Mouse (Mus musculus): Measurements from ENCODE around the gene Kifc3. TPM values are rescaled to one million over a fixed set of nuclear protein-coding genes. Genes with fewer than 3 reads are reported as not detected.

Gene Kifc3
- polyA plus RNA-seq, 1 experiment from 2014 or later = 16.9 TPM

DNA sequence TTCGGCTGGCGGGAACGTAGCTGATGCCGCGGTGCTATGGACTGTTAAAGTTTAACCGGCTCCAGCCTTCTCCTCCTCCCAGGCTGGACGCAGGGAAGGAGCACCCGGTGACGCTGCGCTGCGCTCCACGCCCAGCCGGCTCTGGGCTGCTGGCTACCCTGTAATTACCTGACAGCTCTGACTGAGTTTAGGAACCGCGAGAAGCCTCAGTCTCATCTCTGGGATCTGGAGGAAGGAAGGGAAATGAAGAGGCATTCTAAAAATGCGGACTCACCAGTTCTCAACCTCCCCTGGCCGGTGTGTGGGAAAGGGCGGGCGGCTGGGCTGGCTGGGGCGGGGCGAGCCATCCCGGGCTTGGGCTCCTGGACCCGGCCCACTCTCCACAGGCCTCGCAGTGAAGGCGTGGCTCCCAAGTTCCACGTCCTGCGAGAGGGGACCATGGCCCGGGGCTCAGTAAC lies 64.9 kb downstream of the Kifc3 start:
- Histone ChIP-seq H3K27ac (ENCODE audit: low read length) (no peak overlapping the region), H3K4me2 (ENCODE audit: low read depth, low read length) (peak overlapping the region; percentile 63), H3K9ac (ENCODE audit: low read length) (peak overlapping the region; percentile 27), H3K4me3 (ENCODE audit: low read length) (peak overlapping the region; percentile 34), H3K9me3 (replicated peaks; ENCODE audit: control insufficient read depth, low read length) (no peaks in the 10 kb centered on the region), H3K4me1 (ENCODE audit: control insufficient read depth, insufficient read depth, low read length) (peaks cover 32% of the 10 kb centered on the region), H3K36me3 (ENCODE audit: control insufficient read depth, insufficient read depth) (peaks cover 15% of the 10 kb centered on the region), H3K27me3 (ENCODE audit: control insufficient read depth, insufficient read depth, low read length) (no peaks in the 10 kb centered on the region)
- 9% methylated on average over 28 of the region's 28 CpGs for WGBS
- no peak for ATAC-seq (replicated peaks; ENCODE audit: extremely low read depth, insufficient read depth, low FRiP score)

DNA sequence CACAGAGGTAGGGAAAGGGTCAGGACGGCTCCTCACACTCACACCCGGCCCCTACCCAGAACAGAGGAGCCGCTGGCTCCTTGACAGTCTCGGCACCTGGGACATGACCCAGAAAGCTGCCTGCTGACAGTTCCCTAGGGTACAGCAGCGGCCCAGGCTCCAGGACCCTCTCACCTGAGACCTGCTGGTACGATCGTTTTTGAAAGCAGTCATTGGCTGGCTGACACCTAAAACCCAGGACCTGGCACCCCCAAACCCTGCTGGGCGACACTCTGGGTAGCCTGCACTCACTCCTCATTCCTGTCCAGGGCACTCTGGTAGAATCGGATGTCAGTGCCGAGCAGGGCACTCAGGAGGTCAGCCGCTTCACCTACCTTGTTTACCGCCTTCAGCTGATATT lies 65.4 kb downstream of the Kifc3 start:
- Histone ChIP-seq H3K4me1 (ENCODE audit: control insufficient read depth, insufficient read depth, low read length) (peaks cover 30% of the 10 kb centered on the region), H3K9ac (ENCODE audit: low read length) (0 out of 2 replicates have a peak overlapping the region, but pooled peaks have one; percentile 27), H3K36me3 (ENCODE audit: control insufficient read depth, insufficient read depth) (peaks cover 16% of the 10 kb centered on the region), H3K4me3 (ENCODE audit: low read length) (peak overlapping the region; percentile 34), H3K27ac (ENCODE audit: low read length) (no peak overlapping the region), H3K9me3 (replicated peaks; ENCODE audit: control insufficient read depth, low read length) (no peaks in the 10 kb centered on the region), H3K27me3 (ENCODE audit: control insufficient read depth, insufficient read depth, low read length) (no peaks in the 10 kb centered on the region), H3K4me2 (ENCODE audit: low read depth, low read length) (peak overlapping the region; percentile 63)
- WGBS = 44% methylated on average over 12 of the region's 12 CpGs
- no peak for ATAC-seq (replicated peaks; ENCODE audit: extremely low read depth, insufficient read depth, low FRiP score)

- ATAC-seq (replicated peaks; ENCODE audit: extremely low read depth, insufficient read depth, low FRiP score) = no peak
- Histone ChIP-seq H3K9me3 (replicated peaks; ENCODE audit: control insufficient read depth, low read length) (no peaks in the 10 kb centered on the region), H3K36me3 (ENCODE audit: control insufficient read depth, insufficient read depth) (peaks cover 16% of the 10 kb centered on the region), H3K4me2 (ENCODE audit: low read depth, low read length) (no peak overlapping the region), H3K4me3 (ENCODE audit: low read length) (no peak overlapping the region), H3K27ac (ENCODE audit: low read length) (no peak overlapping the region), H3K27me3 (ENCODE audit: control insufficient read depth, insufficient read depth, low read length) (no peaks in the 10 kb centered on the region), H3K4me1 (ENCODE audit: control insufficient read depth, insufficient read depth, low read length) (peaks cover 26% of the 10 kb centered on the region), H3K9ac (ENCODE audit: low read length) (no peak overlapping the region)
- 82% methylated on average over 3 of the region's 3 CpGs for WGBS
Measured at GRCm38 (mm10) chr8:95136218-95136617, 66.4 kb downstream of the Kifc3 start.

DNA sequence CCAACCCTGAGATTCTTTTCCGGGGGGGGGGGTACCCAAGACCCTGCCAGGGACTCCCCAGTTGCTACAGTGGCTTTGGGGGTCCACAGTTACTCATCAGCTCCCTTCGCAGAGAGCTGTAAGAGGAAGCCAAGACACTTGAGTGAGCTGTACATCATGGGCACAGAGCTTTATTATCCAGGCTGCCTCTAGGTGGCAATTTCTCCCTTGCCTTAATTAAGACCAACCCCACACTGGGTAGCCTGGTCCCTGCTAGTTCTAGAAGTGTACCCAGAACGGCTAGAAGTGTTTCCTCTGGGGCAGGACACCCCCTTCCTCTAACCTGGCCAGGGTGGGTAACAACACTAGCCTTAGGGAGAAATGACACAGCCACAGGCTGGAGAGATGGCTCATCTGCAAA lies 67.4 kb downstream of the Kifc3 start:
- H3K27me3 ChIP-seq (ENCODE audit: control insufficient read depth, insufficient read depth, low read length) = no peaks in the 10 kb centered on the region
- ATAC-seq (replicated peaks; ENCODE audit: extremely low read depth, insufficient read depth, low FRiP score) = no peak
- H3K4me2 ChIP-seq (ENCODE audit: low read depth, low read length) = no peak overlapping the region
- H3K4me1 ChIP-seq (ENCODE audit: control insufficient read depth, insufficient read depth, low read length) = peaks cover 17% of the 10 kb centered on the region
- no peak overlapping the region for H3K9ac ChIP-seq (ENCODE audit: low read length)
- H3K9me3 ChIP-seq (replicated peaks; ENCODE audit: control insufficient read depth, low read length) = no peaks in the 10 kb centered on the region
- H3K4me3 ChIP-seq (ENCODE audit: low read length) = no peak overlapping the region
- peaks cover 16% of the 10 kb centered on the region for H3K36me3 ChIP-seq (ENCODE audit: control insufficient read depth, insufficient read depth)
- WGBS = 50% methylated on average over 3 of the region's 3 CpGs
- H3K27ac ChIP-seq (ENCODE audit: low read length) = no peak overlapping the region

DNA sequence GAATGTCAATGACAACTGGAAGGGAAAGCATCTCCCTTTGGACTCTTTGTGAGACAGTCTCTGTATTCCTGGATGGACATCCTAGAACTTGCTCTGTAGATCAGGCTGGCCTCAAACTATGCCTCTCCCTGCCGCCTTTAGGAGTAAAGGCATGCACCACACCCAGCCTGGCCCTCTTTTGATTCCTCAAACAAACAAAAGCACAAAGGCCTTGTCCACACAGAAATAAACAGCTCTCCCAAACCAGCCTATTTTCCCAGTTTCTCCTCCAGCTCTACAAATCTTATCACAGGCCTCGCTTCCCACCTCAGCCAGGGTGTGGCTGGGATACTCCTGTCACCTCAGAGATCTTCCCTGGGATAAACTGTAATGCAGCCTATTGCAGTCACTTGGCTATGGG lies 68.4 kb downstream of the Kifc3 start:
- Histone ChIP-seq H3K4me1 (ENCODE audit: control insufficient read depth, insufficient read depth, low read length) (peaks cover 11% of the 10 kb centered on the region), H3K27me3 (ENCODE audit: control insufficient read depth, insufficient read depth, low read length) (no peaks in the 10 kb centered on the region), H3K27ac (ENCODE audit: low read length) (no peak overlapping the region), H3K36me3 (ENCODE audit: control insufficient read depth, insufficient read depth) (peaks cover 16% of the 10 kb centered on the region), H3K4me2 (ENCODE audit: low read depth, low read length) (no peak overlapping the region), H3K4me3 (ENCODE audit: low read length) (no peak overlapping the region), H3K9ac (ENCODE audit: low read length) (no peak overlapping the region), H3K9me3 (replicated peaks; ENCODE audit: control insufficient read depth, low read length) (no peaks in the 10 kb centered on the region)
- 86% methylated on average over 2 of the region's 2 CpGs for WGBS
- no peak for ATAC-seq (replicated peaks; ENCODE audit: extremely low read depth, insufficient read depth, low FRiP score)

- peaks cover 18% of the 10 kb centered on the region for H3K36me3 ChIP-seq (ENCODE audit: control insufficient read depth, insufficient read depth)
Measured at GRCm38 (mm10) chr8:95131983-95132382, 70.6 kb downstream of the Kifc3 start.

GRCm38 (mm10) chr8:95130966-95131537 lies 71.6 kb downstream of the Kifc3 start:
- no peaks in the 10 kb centered on the region for H3K9me3 ChIP-seq (replicated peaks; ENCODE audit: control insufficient read depth, low read length)
- H3K9ac ChIP-seq (ENCODE audit: low read length) = no peak overlapping the region
- ATAC-seq (replicated peaks; ENCODE audit: extremely low read depth, insufficient read depth, low FRiP score) = peak; percentile 57
- no peak overlapping the region for H3K27ac ChIP-seq (ENCODE audit: low read length)
- H3K36me3 ChIP-seq (ENCODE audit: control insufficient read depth, insufficient read depth) = peaks cover 20% of the 10 kb centered on the region
- 66% methylated on average over 15 of the region's 15 CpGs for WGBS
- no peak overlapping the region for H3K4me3 ChIP-seq (ENCODE audit: low read length)
- no peaks in the 10 kb centered on the region for H3K27me3 ChIP-seq (ENCODE audit: control insufficient read depth, insufficient read depth, low read length)
- H3K4me1 ChIP-seq (ENCODE audit: control insufficient read depth, insufficient read depth, low read length) = no peaks in the 10 kb centered on the region
- no peak overlapping the region for H3K4me2 ChIP-seq (ENCODE audit: low read depth, low read length)

More at GRCm38 (mm10) chr8:95131983-95132382, 70.6 kb downstream of the Kifc3 start:
- H3K27me3 ChIP-seq (ENCODE audit: control insufficient read depth, insufficient read depth, low read length) = no peaks in the 10 kb centered on the region
- H3K27ac ChIP-seq (ENCODE audit: low read length) = no peak overlapping the region
- H3K4me3 ChIP-seq (ENCODE audit: low read length) = no peak overlapping the region
- H3K4me2 ChIP-seq (ENCODE audit: low read depth, low read length) = no peak overlapping the region
- 77% methylated on average over 5 of the region's 5 CpGs for WGBS
- H3K9ac ChIP-seq (ENCODE audit: low read length) = no peak overlapping the region
- no peaks in the 10 kb centered on the region for H3K9me3 ChIP-seq (replicated peaks; ENCODE audit: control insufficient read depth, low read length)
- H3K4me1 ChIP-seq (ENCODE audit: control insufficient read depth, insufficient read depth, low read length) = no peaks in the 10 kb centered on the region
- ATAC-seq (replicated peaks; ENCODE audit: extremely low read depth, insufficient read depth, low FRiP score) = no peak

DNA sequence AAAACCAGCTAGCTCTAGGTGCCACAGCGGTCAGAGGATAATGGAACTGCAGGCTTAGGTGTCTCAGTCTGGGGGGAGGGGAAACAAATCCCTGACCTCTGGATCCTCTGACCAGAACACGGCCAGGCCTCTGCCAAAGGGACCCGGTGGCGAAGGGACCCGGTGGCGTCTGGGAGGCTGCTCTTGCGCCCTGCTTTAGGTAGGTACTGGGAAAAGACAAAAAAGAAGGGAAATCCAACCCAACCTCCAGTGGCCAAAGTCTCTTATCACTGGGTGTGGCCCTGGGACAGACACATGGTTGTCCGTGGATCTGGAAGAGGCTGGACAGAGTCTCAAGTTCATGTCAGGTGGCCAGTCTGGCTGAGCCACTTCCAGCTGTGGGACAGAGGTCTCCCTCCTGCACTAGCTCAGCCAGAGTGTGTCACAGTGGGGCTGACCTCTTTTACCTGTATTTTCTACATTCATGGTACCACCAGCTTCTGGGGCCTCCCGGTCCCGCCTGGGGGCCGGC lies 73.8 kb downstream of the Kifc3 start:
- WGBS = 86% methylated on average over 11 of the region's 11 CpGs
- H3K9ac ChIP-seq (ENCODE audit: low read length) = no peak overlapping the region
- no peak for ATAC-seq (replicated peaks; ENCODE audit: extremely low read depth, insufficient read depth, low FRiP score)
- H3K4me3 ChIP-seq (ENCODE audit: low read length) = no peak overlapping the region
- H3K4me2 ChIP-seq (ENCODE audit: low read depth, low read length) = no peak overlapping the region
- H3K27me3 ChIP-seq (ENCODE audit: control insufficient read depth, insufficient read depth, low read length) = no peaks in the 10 kb centered on the region
- H3K36me3 ChIP-seq (ENCODE audit: control insufficient read depth, insufficient read depth) = peaks cover 18% of the 10 kb centered on the region
- no peaks in the 10 kb centered on the region for H3K9me3 ChIP-seq (replicated peaks; ENCODE audit: control insufficient read depth, low read length)
- H3K27ac ChIP-seq (ENCODE audit: low read length) = no peak overlapping the region
- H3K4me1 ChIP-seq (ENCODE audit: control insufficient read depth, insufficient read depth, low read length) = no peaks in the 10 kb centered on the region

DNA sequence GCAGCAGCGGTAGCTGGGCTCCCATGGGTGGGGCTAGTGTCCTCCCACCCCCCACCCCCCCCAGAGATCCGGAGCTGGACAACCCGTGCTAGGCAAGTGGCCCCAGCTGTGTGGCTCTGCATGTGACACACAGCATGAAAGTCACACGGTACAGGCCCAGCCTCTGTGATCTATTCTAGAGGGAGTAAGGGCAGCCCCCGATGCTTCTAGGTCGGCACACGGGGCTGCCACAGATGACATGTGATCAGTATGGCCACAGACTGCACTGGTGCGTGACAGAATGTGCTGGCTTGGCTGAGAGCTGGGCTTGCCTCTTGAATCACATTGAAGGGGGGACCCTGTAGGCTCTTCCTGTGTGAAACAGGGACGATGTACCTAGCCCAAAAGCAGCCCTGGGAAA lies 75.0 kb downstream of the Kifc3 start:
- no peak overlapping the region for H3K27ac ChIP-seq (ENCODE audit: low read length)
- WGBS = 70% methylated on average over 9 of the region's 9 CpGs
- H3K4me3 ChIP-seq (ENCODE audit: low read length) = no peak overlapping the region
- H3K9ac ChIP-seq (ENCODE audit: low read length) = no peak overlapping the region
- H3K36me3 ChIP-seq (ENCODE audit: control insufficient read depth, insufficient read depth) = peaks cover 13% of the 10 kb centered on the region; the same call in 1 of the 2 replicates
- no peak for ATAC-seq (replicated peaks; ENCODE audit: extremely low read depth, insufficient read depth, low FRiP score)
- H3K27me3 ChIP-seq (ENCODE audit: control insufficient read depth, insufficient read depth, low read length) = no peaks in the 10 kb centered on the region
- no peaks in the 10 kb centered on the region for H3K9me3 ChIP-seq (replicated peaks; ENCODE audit: control insufficient read depth, low read length)
- no peak overlapping the region for H3K4me2 ChIP-seq (ENCODE audit: low read depth, low read length)
- no peaks in the 10 kb centered on the region for H3K4me1 ChIP-seq (ENCODE audit: control insufficient read depth, insufficient read depth, low read length)

All from heart, embryonic 16.5 days (tissue).